Mouse (Mus musculus): ENCODE data around the gene Olfr1023.

GRCm38 (mm10) chr2:85885340-85885739 lies at the start of gene Olfr1023:
- no peak for TF ChIP-seq CTCF (IDR thresholded peaks at IDR 0.05; ENCODE audit: extremely low read depth, insufficient read length, insufficient replicate concordance, low read depth, low read length)
- TF ChIP-seq POLR2A (IDR thresholded peaks at IDR 0.05; ENCODE audit: low read depth, low read length), result no peak

All from small intestine, adult 2 months (tissue).